Mouse (Mus musculus): ENCODE measurements around the gene Fam227b. TPM values are rescaled to one million over a fixed set of nuclear protein-coding genes. Genes with fewer than 3 reads are reported as not detected.

Gene Fam227b
- total RNA-seq, 2 experiments from 2014 or later: not detected

DNA sequence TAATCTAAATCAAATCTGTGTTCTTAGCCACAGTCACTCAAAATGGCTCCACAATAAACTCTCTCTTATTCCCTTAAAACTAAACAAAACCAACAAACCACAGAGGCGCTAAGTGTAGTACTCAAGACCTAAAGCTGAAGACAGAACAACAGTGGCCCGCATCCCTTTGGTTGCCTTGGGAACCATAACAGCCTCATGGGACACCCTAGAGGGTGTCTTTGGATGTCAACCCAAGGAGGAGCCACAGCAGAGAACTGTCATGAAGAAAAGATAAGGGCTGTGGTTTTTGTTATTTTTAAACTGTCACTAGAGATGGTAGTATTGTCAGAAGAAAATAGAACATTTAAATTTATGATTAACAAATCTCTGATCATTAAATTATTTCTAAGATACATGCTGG is 145.1 kb downstream of the Fam227b start:
- DNase-seq (ENCODE audit: low spot score in 2 of 2): no peak

GRCm38 (mm10) chr2:126006088-126006487 is 145.7 kb downstream of the Fam227b start:
- DNase-seq (ENCODE audit: low spot score in 2 of 2): no peak

DNA sequence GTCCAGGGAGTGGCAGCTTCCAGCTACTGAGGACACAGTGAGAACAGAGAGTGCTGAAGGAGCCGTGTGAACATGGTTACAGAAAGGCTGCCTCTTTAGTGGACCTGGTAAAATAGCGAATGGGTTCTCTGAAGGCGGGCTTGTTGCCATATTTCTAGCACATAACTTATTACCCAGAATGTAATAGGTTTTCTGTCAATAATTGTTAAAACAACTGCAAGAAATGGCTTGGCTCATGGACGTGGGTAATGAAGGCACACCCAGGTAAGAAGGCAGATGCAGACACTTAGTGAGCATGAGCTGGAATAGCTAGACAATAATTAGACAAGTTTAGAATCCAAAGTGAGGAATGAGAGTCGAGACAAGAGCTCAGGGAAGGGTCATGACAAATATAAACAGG is 149.5 kb downstream of the Fam227b start:
- no peak for DNase-seq (ENCODE audit: low spot score in 2 of 2)

- DNase-seq (ENCODE audit: low spot score in 2 of 2): no peak
These were observed 175.9 kb downstream of the Fam227b start for GRCm38 (mm10) chr2:125975808-125976345.

GRCm38 (mm10) chr2:125975206-125975605 is 176.6 kb downstream of the Fam227b start:
- no peak for DNase-seq (ENCODE audit: low spot score in 2 of 2)

- no peak for DNase-seq (ENCODE audit: low spot score in 2 of 2)
These were observed 178.6 kb downstream of the Fam227b start for GRCm38 (mm10) chr2:125973207-125973606.

DNA sequence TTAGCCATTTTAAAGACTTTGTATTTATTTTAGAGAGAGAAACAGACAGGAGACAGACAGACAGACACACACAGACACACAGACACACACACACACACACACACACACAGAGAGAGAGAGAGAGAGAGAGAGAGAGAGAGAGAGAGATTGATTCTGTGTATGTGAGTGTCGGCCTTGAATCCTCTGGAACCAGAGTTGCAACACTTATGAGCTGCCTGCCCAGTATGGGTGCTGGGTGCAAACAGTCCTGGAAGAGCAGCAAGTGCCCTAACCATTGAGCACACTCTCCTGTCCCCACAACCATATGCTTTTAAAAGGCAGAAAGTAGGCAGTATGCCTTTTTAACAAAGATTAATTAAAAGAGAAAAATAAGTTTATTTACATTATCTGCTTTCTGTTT is 183.0 kb downstream of the Fam227b start:
- no peak for DNase-seq (ENCODE audit: low spot score in 2 of 2)

DNA sequence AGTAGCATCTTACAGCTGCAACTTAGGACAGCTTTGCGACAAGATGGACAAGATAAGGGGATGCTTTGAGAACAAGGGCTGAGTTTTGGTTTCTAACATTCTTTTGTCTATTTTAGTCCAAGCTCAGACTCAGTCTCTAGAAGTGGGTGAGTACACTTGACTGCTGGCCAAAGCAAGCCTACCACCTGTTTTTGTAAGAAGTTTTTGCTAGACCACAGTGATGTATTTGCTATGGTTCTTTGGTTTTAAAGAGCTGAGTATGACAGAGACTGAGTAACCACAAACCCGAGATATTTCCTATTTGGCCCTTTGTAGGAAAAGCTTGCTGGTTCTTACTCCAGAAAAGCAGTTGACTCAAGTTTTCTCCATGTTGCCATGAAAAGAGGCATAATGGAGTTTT is 203.6 kb downstream of the Fam227b start:
- no peak for DNase-seq (ENCODE audit: low spot score in 2 of 2)

- no peak for DNase-seq (ENCODE audit: low spot score in 2 of 2)
These were observed 208.5 kb downstream of the Fam227b start for GRCm38 (mm10) chr2:125943301-125943700.

GRCm38 (mm10) chr2:125941111-125941785 is 210.6 kb downstream of the Fam227b start:
- no peak for DNase-seq (ENCODE audit: low spot score in 2 of 2)

GRCm38 (mm10) chr2:125938993-125939642 is 212.7 kb downstream of the Fam227b start:
- DNase-seq (ENCODE audit: low spot score in 2 of 2): no peak

- DNase-seq (ENCODE audit: low spot score in 2 of 2): no peak
These were observed 215.4 kb downstream of the Fam227b start for GRCm38 (mm10) chr2:125936396-125936795.

- DNase-seq (ENCODE audit: low spot score in 2 of 2): no peak
These were observed 217.8 kb downstream of the Fam227b start for GRCm38 (mm10) chr2:125933977-125934376.

Other genes starting within 250 kb of the Fam227b start
- gene Fgf7, start 117.3 kb downstream of the Fam227b start, total RNA-seq (2021): 1 to 10 TPM; 1.9 to 2.1 TPM
- gene Dtwd1, start 137 bp upstream of the Fam227b start, total RNA-seq (2021): 10 to 100 TPM; 12.8 to 15.2 TPM
- not detected for gene Gm17555, start 63.1 kb upstream of the Fam227b start, total RNA-seq (2021)

Measured in adrenal gland, postnatal 4 days (tissue).